Mouse (Mus musculus) cerebellum, postnatal 4 days (tissue): ENCODE results near the gene Syce3.

ENCODE experiments used
- DNase-seq, 2 experiments: peaks; one replicate each; pipeline ENCODE4 v3.0.0; 2022; ENCODE audit warnings: low spot score in 2 of 2, mixed read lengths in 1 of 2

Syce3 gene

DNA sequence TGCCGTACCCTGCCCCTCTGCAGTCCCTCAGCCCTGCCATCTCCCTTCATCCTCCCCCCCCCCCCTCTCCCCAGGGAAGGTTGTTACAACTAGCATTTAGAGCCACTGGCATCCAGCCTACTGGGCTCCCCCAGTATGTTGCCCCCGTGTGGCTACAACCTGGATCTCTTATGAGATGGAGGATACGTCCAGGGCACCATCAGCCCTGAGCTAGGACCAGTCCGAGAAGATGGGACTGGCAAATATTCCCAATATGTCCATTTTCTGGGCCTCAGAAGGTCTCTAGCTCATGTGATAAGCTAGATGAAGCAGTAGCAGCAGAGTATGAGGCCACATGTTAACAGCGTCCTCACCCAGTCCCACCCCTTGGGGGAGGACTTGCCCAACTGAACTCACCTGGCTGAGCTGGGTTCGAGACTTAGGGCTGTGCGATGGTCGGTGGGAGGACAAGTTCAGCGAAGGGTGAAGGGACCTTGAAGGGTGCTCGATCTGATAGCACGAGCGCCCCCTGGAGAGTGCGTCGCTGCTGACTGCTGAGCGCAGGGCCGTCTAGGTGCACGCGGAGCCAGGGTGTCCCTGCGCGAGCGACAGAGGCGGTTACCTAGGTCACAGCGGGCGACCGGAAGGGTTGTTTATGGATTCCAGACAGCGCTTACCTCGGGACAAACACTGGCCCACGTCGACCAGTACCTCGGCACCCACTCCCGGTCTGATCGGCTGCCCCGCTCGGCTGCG lies 37.1 kb downstream of the Syce3 start:
- peak in 1 of 2 experiments; percentile 81 for DNase-seq

DNA sequence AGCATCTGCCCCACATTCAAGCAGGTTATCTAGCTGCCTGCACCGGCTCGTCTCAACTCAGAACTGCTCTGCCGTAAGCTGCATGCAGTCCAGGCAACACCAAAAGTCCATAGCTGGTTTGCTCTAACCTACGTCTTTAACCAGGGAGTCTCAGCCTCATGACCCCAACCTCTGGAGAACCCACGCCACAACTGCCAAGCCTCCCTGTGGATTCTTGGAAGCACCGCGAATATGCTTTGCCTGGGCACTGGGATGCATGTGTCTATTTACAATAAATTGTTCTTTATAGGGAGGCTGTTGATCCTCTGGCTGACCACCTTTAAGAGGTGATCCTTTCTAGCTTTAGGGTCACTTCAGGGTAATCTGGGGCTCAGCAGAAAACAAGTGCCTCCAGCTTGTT lies 37.8 kb downstream of the Syce3 start:
- no peak for DNase-seq

DNA sequence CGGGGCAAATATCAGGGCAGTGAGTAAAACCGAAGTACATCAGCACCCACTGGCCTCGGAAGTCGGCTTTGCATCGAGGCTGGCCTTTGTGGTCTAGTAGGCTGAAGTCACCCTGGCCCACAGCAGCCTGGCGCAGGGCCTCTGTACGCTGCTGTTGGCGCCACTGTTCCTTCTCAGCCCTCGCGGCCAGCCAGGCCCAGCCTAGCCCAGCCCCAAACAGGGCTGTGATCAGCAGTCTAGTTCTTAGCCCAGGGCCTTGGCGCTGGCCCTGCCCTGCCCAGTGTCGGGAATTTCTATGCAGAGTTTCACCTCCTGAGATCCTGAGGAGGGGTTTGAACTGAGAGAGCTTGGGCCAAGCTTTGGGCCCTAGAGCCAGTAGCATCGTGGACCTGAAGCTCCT lies 38.2 kb downstream of the Syce3 start:
- no peak for DNase-seq

DNA sequence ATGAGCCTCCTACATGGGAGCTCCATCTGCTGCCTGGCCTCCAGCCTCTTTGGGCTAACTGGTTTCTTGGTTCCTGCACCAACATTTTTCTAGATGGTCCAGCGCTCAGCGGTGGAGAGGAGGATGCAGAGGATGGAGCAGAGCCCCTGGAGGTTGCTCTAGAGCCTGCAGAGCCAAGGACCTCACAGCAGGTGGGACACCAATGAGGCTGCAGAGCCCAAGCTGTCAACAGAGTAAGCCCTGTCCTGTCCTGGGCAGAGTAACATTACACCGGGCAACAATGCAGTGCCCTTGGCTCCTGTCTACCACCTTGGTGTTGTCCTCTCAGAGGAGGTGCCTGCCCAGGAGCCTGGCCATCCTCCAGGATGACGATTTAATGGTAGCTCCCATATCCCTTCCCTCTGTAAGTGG lies 45.2 kb downstream of the Syce3 start:
- DNase-seq = no peak

DNA sequence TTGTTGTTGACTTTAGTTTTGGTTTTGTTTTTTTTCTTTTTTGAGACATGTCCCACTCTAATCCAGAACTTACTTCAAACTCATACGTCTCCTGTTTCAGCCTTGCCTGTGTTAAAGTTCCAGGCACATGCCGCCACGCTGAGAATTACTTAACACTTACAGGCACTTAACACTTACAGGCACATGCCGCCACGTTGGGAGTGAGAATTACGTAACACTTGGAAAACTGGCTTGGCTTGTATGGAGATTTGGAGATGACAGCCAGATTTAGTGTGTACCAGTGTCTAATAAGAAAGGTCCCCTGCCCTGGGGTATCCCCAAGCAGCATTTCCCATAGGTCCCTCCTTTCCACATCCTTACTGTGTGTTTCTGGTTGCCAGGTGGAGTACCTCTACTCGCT lies 47.3 kb downstream of the Syce3 start:
- no peak for DNase-seq

DNA sequence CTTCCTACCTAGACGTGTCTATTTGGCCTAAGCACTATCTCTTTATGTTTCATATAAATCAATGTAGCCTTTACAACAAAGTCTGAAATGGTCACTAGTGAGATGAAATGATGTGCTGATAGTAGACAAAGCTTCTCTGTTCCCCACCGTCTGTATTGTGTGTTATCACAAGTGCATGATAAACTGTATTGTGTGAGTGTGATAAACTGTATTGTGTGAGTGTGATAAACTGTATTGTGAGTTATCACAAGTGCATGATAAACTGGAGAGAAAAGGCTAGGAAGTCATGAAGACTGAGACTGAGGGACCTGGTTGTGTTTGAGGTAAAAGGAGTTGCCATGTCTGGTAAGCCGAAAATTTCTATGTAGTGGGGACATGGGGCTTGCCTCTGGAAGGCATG lies 51.5 kb downstream of the Syce3 start:
- DNase-seq = no peak

- peak in 1 of 2 experiments; percentile 72 for DNase-seq
These were observed 53.9 kb downstream of the Syce3 start for GRCm38 (mm10) chr15:89356372-89356771.

- peak; percentile 87 to 95 for DNase-seq
These were observed 54.8 kb downstream of the Syce3 start, which contains the start of the genes Lmf2 and Ncaph2 for GRCm38 (mm10) chr15:89355241-89356187. TSS of gene Lmf2 (minus strand) at chr15:89355659. TSS of gene Ncaph2 (plus strand) at chr15:89355719.

- no peak for DNase-seq
These were observed 55.8 kb downstream of the Syce3 start for GRCm38 (mm10) chr15:89354455-89354854.

DNA sequence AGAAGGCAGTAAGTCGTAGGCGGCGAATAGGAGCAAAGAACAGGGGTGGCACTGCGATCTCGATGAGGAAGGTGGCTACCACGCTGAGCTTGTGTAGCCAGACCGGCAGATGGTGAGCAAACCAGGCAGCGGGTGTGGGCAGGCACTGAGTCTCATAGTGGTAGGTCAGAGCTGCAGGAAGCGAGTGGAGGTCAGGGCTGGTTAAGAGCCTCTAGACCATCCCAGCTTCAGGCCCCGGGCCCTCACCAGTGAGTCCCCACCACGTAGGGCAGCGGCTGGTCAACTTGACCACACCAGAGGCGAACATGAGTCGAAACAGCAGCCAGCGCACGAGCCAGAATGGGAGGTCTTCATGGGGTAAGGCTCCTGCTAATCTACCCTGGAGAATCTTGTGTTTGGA lies 56.5 kb downstream of the Syce3 start:
- no peak for DNase-seq

- DNase-seq = no peak
These were observed 57.5 kb downstream of the Syce3 start for GRCm38 (mm10) chr15:89352795-89353194.

DNA sequence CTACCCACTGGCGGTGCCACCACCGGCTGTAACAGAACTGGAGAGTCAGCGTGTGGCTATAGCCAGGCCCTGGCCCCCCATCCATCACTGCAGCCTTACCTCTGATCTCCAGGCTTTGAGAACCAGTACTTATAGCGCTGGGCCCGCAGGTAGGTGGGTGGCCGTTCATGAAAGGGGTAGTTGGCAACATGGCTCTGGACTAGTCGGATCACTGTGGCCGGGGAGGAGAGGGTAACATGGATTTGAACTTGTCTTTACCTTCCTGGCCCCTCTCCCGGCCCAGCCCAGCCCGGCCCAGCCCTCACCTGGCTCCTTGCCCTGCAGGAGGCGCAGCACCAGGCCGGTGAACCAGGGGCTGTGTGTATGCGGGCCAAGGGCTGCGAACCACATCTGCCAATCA lies 58.2 kb downstream of the Syce3 start:
- DNase-seq = no peak

- DNase-seq = no peak
These were observed 59.0 kb downstream of the Syce3 start for GRCm38 (mm10) chr15:89351302-89351701.

DNA sequence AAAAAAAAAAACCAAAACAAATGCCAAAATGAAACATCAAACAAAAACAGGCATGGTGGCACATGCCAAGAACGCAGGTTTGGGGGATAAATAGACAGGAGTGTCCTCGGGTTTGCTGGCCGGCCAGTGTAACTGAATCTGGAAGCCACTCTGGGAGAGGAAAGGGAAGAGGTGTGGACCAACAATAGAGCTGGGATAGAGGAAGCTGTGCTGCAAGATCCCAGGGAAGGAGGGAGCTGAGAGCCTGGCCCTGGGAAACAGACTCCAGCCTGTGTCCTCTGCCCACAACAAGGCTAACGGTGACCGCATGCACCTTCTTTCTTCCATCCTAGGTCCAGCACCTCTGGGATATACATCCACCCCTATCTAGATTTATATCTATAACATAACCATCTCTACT lies 59.9 kb downstream of the Syce3 start:
- DNase-seq = no peak

DNA sequence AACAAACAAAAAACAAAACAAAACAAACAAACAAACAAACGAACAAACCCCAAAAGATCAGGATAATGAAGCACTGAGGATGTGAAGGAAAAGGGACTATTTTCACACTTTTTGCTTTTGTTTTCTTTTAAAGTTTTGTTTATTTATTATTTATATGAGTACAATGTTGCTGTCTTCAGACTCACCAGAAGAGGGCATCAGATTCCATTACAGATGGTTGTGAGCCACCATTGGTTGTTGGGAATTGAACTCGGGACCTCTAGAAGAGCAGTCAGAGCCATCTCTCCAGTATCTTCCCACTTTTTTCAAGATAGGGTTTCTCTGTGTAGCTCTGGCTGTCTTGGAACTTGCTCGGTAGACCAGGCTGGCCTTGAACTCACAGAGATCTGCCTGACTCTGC lies 67.0 kb downstream of the Syce3 start:
- no peak for DNase-seq

DNA sequence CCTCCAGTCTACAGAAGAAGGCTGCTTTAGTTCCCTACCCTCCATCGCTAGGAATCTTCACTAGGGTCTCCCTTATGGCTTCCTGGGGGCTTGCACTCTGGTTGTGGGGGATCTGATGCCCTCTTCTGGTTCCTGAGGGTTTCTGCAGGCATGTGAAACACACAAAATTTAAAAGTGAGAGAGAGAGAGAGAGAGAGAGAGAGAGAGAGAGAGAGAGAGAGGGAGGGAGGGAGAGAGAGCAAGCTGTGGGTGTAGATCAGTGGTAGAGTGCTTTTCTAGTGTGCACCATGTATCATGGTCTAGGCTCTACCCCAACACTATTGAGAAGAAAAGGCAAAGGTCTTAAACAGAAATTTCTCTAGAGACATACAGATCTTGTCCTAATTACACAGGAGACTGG lies 68.6 kb downstream of the Syce3 start:
- DNase-seq = no peak
